Mouse (Mus musculus) kidney, embryonic 14.5 days (tissue): ENCODE measurements around the gene Ccdc151. TPM values are rescaled to one million over a fixed set of nuclear protein-coding genes. Genes with fewer than 3 reads are reported as not detected.

Experiments
- ATAC-seq: fragments of 200-750 bp; cut with Nextera tagmentation; 2 replicates; pipeline ENCODE4 v1.8.0; 2017; ENCODE audit warnings: moderate number of reproducible peaks, mild to moderate bottlenecking, moderate TSS enrichment, moderate library complexity; ENCODE audit not compliant: low FRiP score, low TSS enrichment
- H3K27ac ChIP-seq: fragments of 300-500 bp; sonication (generic); 2 replicates; pipeline ENCODE4 v1.5.1; 2014; ENCODE audit warnings: low read depth, mild to moderate bottlenecking, low read length, moderate library complexity, mixed read lengths
- H3K27me3 ChIP-seq: fragments of 300-500 bp; sonication (generic); 2 replicates; pipeline ENCODE4 v1.6.1; 2014; ENCODE audit warnings: mild to moderate bottlenecking, low read length; ENCODE audit not compliant: control insufficient read depth, insufficient read depth
- H3K36me3 ChIP-seq: fragments of 300-500 bp; sonication (generic); 2 replicates; pipeline ENCODE4 v1.6.1; 2014; ENCODE audit warnings: low read length, mixed read lengths; ENCODE audit not compliant: control insufficient read depth, insufficient read depth
- H3K4me1 ChIP-seq: fragments of 300-500 bp; sonication (generic); 2 replicates; pipeline ENCODE4 v1.6.1; 2014; ENCODE audit warnings: low read length, mixed read lengths; ENCODE audit not compliant: control insufficient read depth, insufficient read depth
- H3K4me2 ChIP-seq: fragments of 300-500 bp; sonication (generic); replicated peaks from 2 replicates; pipeline ENCODE4 v1.6.1; 2014; ENCODE audit warnings: low read depth, mild to moderate bottlenecking, low read length
- H3K4me3 ChIP-seq: fragments of 300-500 bp; sonication (generic); 2 replicates; pipeline ENCODE4 v1.5.1; 2014; ENCODE audit warnings: mild to moderate bottlenecking, low read length
- H3K9ac ChIP-seq: fragments of 300-500 bp; sonication (generic); 2 replicates; pipeline ENCODE4 v1.6.1; 2014; ENCODE audit warnings: low read depth, mild to moderate bottlenecking, low read length, moderate library complexity
- H3K9me3 ChIP-seq: fragments of 300-500 bp; sonication (generic); 2 replicates; pipeline ENCODE4 v1.6.1; 2016; ENCODE audit warnings: low read length; ENCODE audit not compliant: control insufficient read depth
- WGBS: fragments of 180-500 bp; shearing (Covaris S2); extraction: QIAGEN DNeasy Blood & Tissue Kit; methylation state at CpG from one replicate; pipeline ENCODE4 v1.1.7; 2014; 5-methylcytosine and 5-hydroxymethylcytosine counted together
- polyA plus RNA-seq: library from polyadenylated mRNA; unstranded; fragments of >200 nt; fragmentation: Nextera tagmentation; extraction: Ambion mirVana; gene quantifications from 2 replicates; pipeline ENCODE4 v1.2.1, GENCODE M21; 2014

The Ccdc151 gene
- 1.8 and 2.3 TPM in 2 replicates for polyA plus RNA-seq

DNA sequence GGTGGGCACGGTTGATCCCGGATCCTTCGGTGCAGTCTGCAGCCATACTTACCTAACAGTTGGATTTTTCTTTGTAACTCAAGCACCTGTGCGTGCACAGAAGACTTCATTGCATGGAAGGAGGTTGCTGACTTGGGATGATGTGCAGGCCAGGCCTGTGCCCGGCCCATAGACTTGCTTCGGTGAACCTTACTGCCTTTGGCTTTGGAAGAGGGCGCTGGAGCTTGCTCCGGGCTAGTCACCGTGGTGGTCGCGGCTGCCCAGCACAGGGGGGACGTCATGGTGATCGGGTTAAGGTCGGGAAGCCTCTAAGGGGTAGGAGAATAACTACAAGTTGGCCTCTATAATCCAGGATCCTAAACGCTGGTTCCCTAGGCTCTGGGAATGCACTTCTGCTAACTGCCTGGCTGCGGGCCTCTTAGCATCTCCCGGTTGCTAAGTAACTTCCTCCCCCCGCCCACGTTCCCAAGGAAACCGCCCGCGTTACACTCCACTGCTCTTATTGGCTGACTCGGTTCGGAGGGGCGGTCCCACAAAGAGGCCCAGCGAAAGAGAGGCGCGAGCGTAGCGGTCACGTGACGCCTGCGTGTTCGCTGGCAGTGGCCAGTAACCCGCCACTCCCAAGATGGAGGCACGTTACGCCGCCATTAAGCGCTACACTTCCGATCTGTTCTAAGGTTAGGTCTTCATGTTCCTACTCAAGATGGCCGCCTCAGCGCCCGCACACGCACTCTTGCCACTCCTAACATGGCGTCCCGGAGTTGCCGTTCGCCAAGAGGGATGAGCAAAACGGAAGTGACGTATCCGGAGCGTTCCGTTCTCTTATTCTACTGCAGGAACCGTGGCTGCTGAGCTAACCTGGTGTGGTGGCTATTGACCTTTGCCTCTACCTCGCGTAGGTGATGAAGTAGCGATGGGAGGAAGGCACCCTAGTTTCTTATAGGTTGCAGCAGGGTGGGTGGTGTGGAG is at the start of gene Ccdc151, which contains the start of gene Prkcsh:
Ccdc151 (minus strand) TSS at position 441 of the 969 bp plus-strand sequence.
Prkcsh (plus strand) TSS at position 613 of the 969 bp plus-strand sequence.
- H3K36me3 ChIP-seq = peaks cover 34% of the 10 kb centered on the region
- H3K4me1 ChIP-seq = peaks cover 18% of the 10 kb centered on the region
- no peaks in the 10 kb centered on the region for H3K9me3 ChIP-seq
- WGBS = 6% methylated on average over 57 of the region's 57 CpGs
- peak; percentile 99 for ATAC-seq
- H3K27ac ChIP-seq = peak within 1 kb of the TSS; percentile 59; the same call in 1 of the 2 replicates
- peak within 1 kb of the TSS; percentile 74 for H3K4me3 ChIP-seq
- peak within 1 kb of the TSS; percentile 62 for H3K4me2 ChIP-seq
- H3K9ac ChIP-seq = peak within 1 kb of the TSS; percentile 68
- H3K27me3 ChIP-seq = 0 out of 2 replicates have a peak, but pooled peaks cover 2% of the 10 kb centered on the region

DNA sequence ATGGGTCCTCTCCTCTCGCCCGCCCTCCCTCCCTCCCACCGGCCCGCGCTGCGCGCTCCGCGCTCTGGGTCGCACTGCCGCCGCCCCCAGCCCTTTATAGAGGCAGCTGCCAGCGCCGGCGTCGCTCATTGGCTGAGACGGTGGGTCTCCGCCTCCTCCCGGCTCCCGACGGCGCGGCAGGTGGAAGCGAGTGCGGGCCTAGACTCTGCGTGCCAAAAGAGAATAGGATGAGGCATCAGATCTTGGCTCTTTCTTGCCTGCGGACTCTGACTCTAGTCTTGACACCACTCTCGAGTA is 49.5 kb upstream of the Ccdc151 start, which contains the start of gene Elavl3:
Elavl3 (minus strand) TSS at position 66 of the 297 bp plus-strand sequence.
- H3K27me3 ChIP-seq = peaks cover 49% of the 10 kb centered on the region
- 3% methylated on average over 18 of the region's 28 CpGs for WGBS

DNA sequence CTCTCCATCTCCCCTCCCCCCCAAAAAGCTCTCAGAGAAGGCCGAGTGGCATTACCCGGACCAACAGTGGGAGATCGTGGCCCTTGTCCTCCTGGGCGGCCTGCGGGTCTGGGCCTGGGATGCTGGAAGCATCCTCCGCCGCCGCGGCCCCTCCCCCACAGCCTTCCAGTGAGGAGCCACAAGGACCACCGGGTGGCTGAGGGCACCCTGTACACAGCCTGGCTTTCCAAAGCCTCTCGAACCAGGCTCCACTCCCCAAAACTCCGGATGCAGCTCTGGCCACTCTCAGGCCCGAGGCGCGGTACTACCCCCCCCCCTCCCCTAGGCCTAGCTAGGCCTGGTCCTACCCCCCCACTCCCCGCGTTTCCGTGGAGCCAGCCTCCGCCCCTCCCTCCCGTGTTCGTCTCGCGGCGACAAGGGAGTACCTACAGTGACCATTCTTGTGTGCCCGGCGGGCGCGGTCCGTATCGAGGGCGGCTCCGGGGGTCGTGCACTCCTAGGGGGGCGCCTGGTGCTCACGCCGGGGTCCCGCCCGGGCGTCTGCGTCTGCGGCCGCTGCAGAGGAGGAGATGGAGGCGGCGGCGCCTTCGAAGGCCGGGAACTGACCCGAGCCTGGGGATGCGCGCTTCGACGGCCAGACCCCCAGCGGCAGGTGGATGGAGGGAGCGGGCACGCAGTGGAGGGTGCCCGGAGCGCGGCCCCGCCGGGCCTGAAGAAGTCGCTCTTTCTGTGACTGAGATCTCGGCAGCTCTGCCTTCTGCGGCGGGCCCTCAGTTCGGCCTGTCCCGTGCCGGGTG is 48.9 kb upstream of the Ccdc151 start:
- Histone ChIP-seq H3K4me3 (peak overlapping the region; percentile 34), H3K9ac (no peak overlapping the region; the same call in 1 of the 2 replicates), H3K27me3 (peaks cover 49% of the 10 kb centered on the region), H3K36me3 (no peaks in the 10 kb centered on the region), H3K27ac (no peak overlapping the region), H3K9me3 (no peaks in the 10 kb centered on the region), H3K4me2 (peak overlapping the region; percentile 74), H3K4me1 (peaks cover 20% of the 10 kb centered on the region)
- WGBS = 0% methylated on average over 49 of the region's 67 CpGs
- peak; percentile 11; the same call in 1 of the 2 replicates for ATAC-seq

More for the DNA sequence above, 49.5 kb upstream of the Ccdc151 start, which contains the start of gene Elavl3:
- Histone ChIP-seq H3K9ac (no peak within 1 kb of the TSS; the same call in 1 of the 2 replicates), H3K4me2 (peak within 1 kb of the TSS; percentile 74), H3K9me3 (no peaks in the 10 kb centered on the region), H3K4me1 (peaks cover 20% of the 10 kb centered on the region), H3K4me3 (peak within 1 kb of the TSS; percentile 34), H3K27ac (no peak within 1 kb of the TSS), H3K36me3 (no peaks in the 10 kb centered on the region)
- no peak for ATAC-seq

DNA sequence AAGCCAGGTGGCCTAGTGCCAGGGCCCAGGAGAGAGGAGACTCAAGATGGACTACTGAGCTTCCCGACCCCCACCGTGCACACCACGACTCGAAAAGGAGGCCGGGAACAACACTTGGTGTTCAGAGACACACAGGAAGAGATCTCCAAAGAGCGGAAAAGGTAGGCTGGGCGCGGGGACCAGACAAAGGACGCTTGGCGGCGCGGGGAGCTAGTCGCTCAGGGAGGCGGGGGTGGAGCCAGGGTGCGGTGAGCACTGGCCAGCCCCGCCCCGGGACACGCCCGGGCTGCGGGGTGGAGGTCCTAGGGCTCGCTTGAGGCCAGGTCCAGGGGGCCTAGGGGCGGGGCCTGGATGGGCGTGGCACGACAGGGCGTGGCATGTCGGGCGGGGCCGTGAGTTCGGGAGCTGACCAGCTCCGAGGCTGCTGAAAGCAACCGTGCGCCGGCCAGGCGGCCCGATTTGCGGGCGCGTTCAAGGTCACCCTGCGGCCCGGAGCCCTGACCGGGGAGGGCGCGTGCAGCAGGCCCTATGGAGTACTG is 48.0 kb upstream of the Ccdc151 start:
- peak overlapping the region; percentile 34 for H3K4me3 ChIP-seq
- ATAC-seq = peak; percentile 74
- H3K27ac ChIP-seq = no peak overlapping the region
- H3K27me3 ChIP-seq = peaks cover 49% of the 10 kb centered on the region
- no peak overlapping the region for H3K9ac ChIP-seq
- peak overlapping the region; percentile 74 for H3K4me2 ChIP-seq
- H3K36me3 ChIP-seq = no peaks in the 10 kb centered on the region
- 2% methylated on average over 32 of the region's 43 CpGs for WGBS
- peaks cover 20% of the 10 kb centered on the region for H3K4me1 ChIP-seq
- H3K9me3 ChIP-seq = no peaks in the 10 kb centered on the region

DNA sequence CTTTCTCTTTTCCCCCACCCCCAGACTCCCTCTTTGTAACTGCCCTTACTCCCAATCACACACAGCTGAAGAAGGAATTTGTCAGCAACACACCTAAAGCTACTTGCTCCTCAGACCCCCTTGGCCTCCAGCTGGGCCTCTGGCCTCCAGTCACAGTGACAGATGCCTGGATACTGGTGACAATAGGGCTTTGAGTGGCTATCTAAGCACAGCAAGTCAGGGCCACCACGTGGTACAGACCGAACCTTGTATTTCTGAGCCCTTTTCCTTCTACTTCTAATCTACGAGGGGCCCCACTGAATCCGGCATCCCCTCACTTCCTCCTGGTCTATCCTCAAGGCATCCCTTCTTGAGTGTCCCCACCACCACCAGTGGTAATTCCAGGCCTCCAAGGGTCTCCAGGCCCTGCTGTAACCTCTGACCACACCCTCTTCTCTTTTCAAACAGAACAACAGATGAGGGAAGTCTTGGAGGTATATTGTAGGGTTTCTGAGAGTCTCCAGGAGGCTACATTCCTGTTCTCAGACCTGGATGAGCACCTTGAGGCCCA is 47.4 kb upstream of the Ccdc151 start:
- 58% methylated on average over 4 of the region's 4 CpGs for WGBS
- H3K27ac ChIP-seq = no peak overlapping the region
- no peak overlapping the region for H3K9ac ChIP-seq
- H3K27me3 ChIP-seq = peaks cover 49% of the 10 kb centered on the region
- 0 out of 2 replicates have a peak, but pooled peaks have one; percentile 7 for ATAC-seq
- H3K4me1 ChIP-seq = peaks cover 19% of the 10 kb centered on the region
- H3K9me3 ChIP-seq = no peaks in the 10 kb centered on the region
- no peak overlapping the region for H3K4me2 ChIP-seq
- H3K36me3 ChIP-seq = no peaks in the 10 kb centered on the region
- H3K4me3 ChIP-seq = no peak overlapping the region

DNA sequence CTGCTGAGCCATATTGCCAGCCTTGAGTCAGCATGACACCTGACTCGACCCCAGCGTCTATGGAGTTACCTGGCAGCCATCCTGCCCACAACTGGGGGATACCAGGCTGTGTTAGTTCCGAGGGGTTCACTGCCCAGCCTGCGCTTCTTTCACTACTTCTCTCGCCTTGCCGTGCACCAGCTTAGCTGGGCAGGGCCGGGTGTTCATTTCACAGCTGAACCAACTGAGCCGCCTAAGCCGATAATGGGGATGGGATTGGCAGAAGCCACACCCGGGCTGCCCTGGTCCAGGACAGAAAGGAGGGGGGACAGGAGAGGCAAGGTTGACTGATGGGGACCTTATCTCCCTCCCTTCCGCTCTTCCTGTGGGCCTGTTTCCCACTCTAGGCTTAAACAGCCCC is 46.9 kb upstream of the Ccdc151 start:
- peaks cover 45% of the 10 kb centered on the region for H3K27me3 ChIP-seq

DNA sequence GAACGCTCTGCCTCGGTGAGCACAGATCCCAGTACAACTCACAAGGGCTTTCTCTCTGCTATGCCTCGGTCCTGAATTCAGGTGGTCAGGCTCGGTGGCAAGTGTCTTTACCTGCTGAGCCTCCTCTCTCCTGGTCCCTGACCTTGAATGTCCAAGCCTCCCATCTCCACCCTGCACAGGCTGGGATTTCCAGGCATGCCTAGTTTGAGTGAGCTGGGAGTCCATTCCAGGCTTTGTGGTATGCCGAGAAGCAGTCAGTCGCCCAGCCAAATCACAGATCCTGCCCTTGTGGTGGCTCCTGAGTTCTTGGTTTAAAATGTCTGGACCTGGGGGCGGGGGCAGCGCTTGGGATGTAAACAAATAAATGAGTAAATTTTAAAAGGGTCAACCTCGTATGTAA is 44.9 kb upstream of the Ccdc151 start:
- no peak for ATAC-seq
- H3K9me3 ChIP-seq = no peaks in the 10 kb centered on the region
- H3K36me3 ChIP-seq = no peaks in the 10 kb centered on the region
- no peak overlapping the region for H3K27ac ChIP-seq
- 56% methylated on average over 9 of the region's 9 CpGs for WGBS
- H3K9ac ChIP-seq = no peak overlapping the region
- H3K4me2 ChIP-seq = no peak overlapping the region
- peaks cover 32% of the 10 kb centered on the region for H3K27me3 ChIP-seq
- H3K4me3 ChIP-seq = no peak overlapping the region
- H3K4me1 ChIP-seq = peaks cover 13% of the 10 kb centered on the region; the same call in 1 of the 2 replicates

More for the DNA sequence above, 46.9 kb upstream of the Ccdc151 start:
- H3K4me1 ChIP-seq = peaks cover 14% of the 10 kb centered on the region
- no peak overlapping the region for H3K4me2 ChIP-seq
- no peak overlapping the region for H3K9ac ChIP-seq
- ATAC-seq = no peak
- 78% methylated on average over 11 of the region's 11 CpGs for WGBS
- no peaks in the 10 kb centered on the region for H3K9me3 ChIP-seq
- no peak overlapping the region for H3K27ac ChIP-seq
- no peaks in the 10 kb centered on the region for H3K36me3 ChIP-seq
- H3K4me3 ChIP-seq = no peak overlapping the region

DNA sequence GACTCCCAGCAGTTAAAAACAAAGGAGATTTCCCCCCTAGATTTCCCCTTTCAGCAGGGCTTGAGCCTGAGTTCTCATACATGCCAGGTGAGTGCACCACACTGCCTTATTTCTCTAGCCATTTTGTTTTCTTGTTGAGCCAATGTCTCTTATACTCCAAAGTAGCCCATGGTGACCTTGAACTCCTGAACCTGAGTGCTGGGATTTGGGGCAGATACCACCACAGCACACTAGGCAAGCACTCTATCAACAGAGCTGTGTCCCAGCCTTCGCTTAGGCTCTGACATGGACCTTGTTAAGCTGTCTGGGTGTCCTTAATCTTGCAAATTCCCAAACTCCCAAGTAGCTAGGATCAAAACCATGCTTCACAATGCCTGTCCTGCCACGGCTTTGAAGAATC is 39.4 kb upstream of the Ccdc151 start:
- no peak overlapping the region for H3K9ac ChIP-seq
- H3K4me2 ChIP-seq = no peak overlapping the region
- no peaks in the 10 kb centered on the region for H3K9me3 ChIP-seq
- no peaks in the 10 kb centered on the region for H3K36me3 ChIP-seq
- ATAC-seq = no peak
- H3K27ac ChIP-seq = no peak overlapping the region
- no peak overlapping the region for H3K4me3 ChIP-seq
- WGBS = 55% methylated on average over 2 of the region's 2 CpGs
- H3K27me3 ChIP-seq = no peaks in the 10 kb centered on the region
- no peaks in the 10 kb centered on the region for H3K4me1 ChIP-seq
